Mouse (Mus musculus): Measurements from ENCODE around the gene Gm17720. TPM values are rescaled to one million over a fixed set of nuclear protein-coding genes. Genes with fewer than 3 reads are reported as not detected.

Gm17720 gene
- polyA plus RNA-seq, 2 experiments, result not detected

GRCm38 (mm10) chr8:110051208-110051607 is 51.3 kb downstream of the Gm17720 start:
- no peak for DNase-seq (ENCODE audit: low read depth in 3 of 3, low spot score in 3 of 3)
- TF ChIP-seq EP300 (IDR thresholded peaks at IDR 0.05; ENCODE audit: low read depth), result no peak
- no peak for TF ChIP-seq CTCF (IDR thresholded peaks at IDR 0.05; ENCODE audit: low read depth)
- whole genome bisulfite sequencing (ENCODE audit: insufficient replicate concordance), result 58% methylated on average over 6 of the region's 6 CpGs
- no peak overlapping the region for H3K9ac ChIP-seq (replicated peaks)
- H3K4me2 ChIP-seq (ENCODE audit: low read depth), result no peak overlapping the region
- no peaks in the 10 kb centered on the region for H3K36me3 ChIP-seq (replicated peaks; ENCODE audit: control insufficient read depth, insufficient read depth, low read depth)
- ATAC-seq (ENCODE audit: insufficient read depth), result no peak
- H3K9me3 ChIP-seq (ENCODE audit: control insufficient read depth, low read length), result no peaks in the 10 kb centered on the region
- no peaks in the 10 kb centered on the region for H3K27me3 ChIP-seq (ENCODE audit: control insufficient read depth, insufficient read depth, low read length)
- H3K4me1 ChIP-seq (replicated peaks; ENCODE audit: control insufficient read depth in 2 of 2, insufficient read depth in 2 of 2, low read length in 1 of 2), result no peaks in the 10 kb centered on the region
- H3K4me3 ChIP-seq (ENCODE audit: insufficient read depth in 1 of 2, low read depth in 2 of 2, low read length in 2 of 2), result no peak overlapping the region
- no peak overlapping the region for H3K27ac ChIP-seq

- WGBS (ENCODE audit: insufficient replicate concordance), result 49% methylated on average over 4 of the region's 4 CpGs
- Histone ChIP-seq H3K27ac (no peak overlapping the region), H3K9ac (replicated peaks) (no peak overlapping the region), H3K27me3 (ENCODE audit: control insufficient read depth, insufficient read depth, low read length) (no peaks in the 10 kb centered on the region), H3K9me3 (ENCODE audit: control insufficient read depth, low read length) (no peaks in the 10 kb centered on the region; the same call in 1 of the 2 replicates), H3K4me2 (ENCODE audit: low read depth) (no peak overlapping the region), H3K4me3 (ENCODE audit: insufficient read depth in 1 of 2, low read depth in 2 of 2, low read length in 2 of 2) (no peak overlapping the region), H3K4me1 (replicated peaks; ENCODE audit: control insufficient read depth in 2 of 2, insufficient read depth in 2 of 2, low read length in 1 of 2) (no peaks in the 10 kb centered on the region), H3K36me3 (replicated peaks; ENCODE audit: control insufficient read depth, insufficient read depth, low read depth) (no peaks in the 10 kb centered on the region)
- ATAC-seq (ENCODE audit: insufficient read depth), result no peak
- no peak for DNase-seq (ENCODE audit: low read depth in 3 of 3, low spot score in 3 of 3)
- TF ChIP-seq CTCF (IDR thresholded peaks at IDR 0.05; ENCODE audit: low read depth) (no peak), EP300 (IDR thresholded peaks at IDR 0.05; ENCODE audit: low read depth) (no peak)
Measured at GRCm38 (mm10) chr8:110040509-110040908, 62.0 kb downstream of the Gm17720 start.

- H3K36me3 ChIP-seq (replicated peaks; ENCODE audit: control insufficient read depth, insufficient read depth, low read depth), result no peaks in the 10 kb centered on the region
- H3K9ac ChIP-seq (replicated peaks), result no peak within 1 kb of the TSS
- H3K4me1 ChIP-seq (replicated peaks; ENCODE audit: control insufficient read depth in 2 of 2, insufficient read depth in 2 of 2, low read length in 1 of 2), result no peaks in the 10 kb centered on the region; a peak in 1 of 4 replicates
- TF ChIP-seq CTCF (IDR thresholded peaks at IDR 0.05; ENCODE audit: low read depth) (no peak), EP300 (IDR thresholded peaks at IDR 0.05; ENCODE audit: low read depth) (no peak)
- no peak within 1 kb of the TSS for H3K4me3 ChIP-seq (ENCODE audit: insufficient read depth in 1 of 2, low read depth in 2 of 2, low read length in 2 of 2)
- H3K9me3 ChIP-seq (ENCODE audit: control insufficient read depth, low read length), result no peaks in the 10 kb centered on the region; the same call in 1 of the 2 replicates
- WGBS (ENCODE audit: insufficient replicate concordance), result 75% methylated on average over 5 of the region's 5 CpGs
- ATAC-seq (ENCODE audit: insufficient read depth) (no peak), DNase-seq (ENCODE audit: low read depth in 3 of 3, low spot score in 3 of 3) (no peak)
- no peaks in the 10 kb centered on the region for H3K27me3 ChIP-seq (ENCODE audit: control insufficient read depth, insufficient read depth, low read length)
- H3K27ac ChIP-seq, result no peak within 1 kb of the TSS
- H3K4me2 ChIP-seq (ENCODE audit: low read depth), result no peak within 1 kb of the TSS
Measured at GRCm38 (mm10) chr8:110039659-110040058, 62.9 kb downstream of the Gm17720 start, which contains the start of gene Chst4. Chst4 (minus strand) TSS chr8:110039740.

GRCm38 (mm10) chr8:110039216-110039615 is 63.3 kb downstream of the Gm17720 start:
- no peak for TF ChIP-seq EP300 (IDR thresholded peaks at IDR 0.05; ENCODE audit: low read depth)
- no peak for TF ChIP-seq CTCF (IDR thresholded peaks at IDR 0.05; ENCODE audit: low read depth)
- Histone ChIP-seq H3K4me1 (replicated peaks; ENCODE audit: control insufficient read depth in 2 of 2, insufficient read depth in 2 of 2, low read length in 1 of 2) (no peaks in the 10 kb centered on the region; a peak in 1 of 4 replicates), H3K4me3 (ENCODE audit: insufficient read depth in 1 of 2, low read depth in 2 of 2, low read length in 2 of 2) (no peak overlapping the region), H3K4me2 (ENCODE audit: low read depth) (no peak overlapping the region), H3K9ac (replicated peaks) (no peak overlapping the region), H3K27me3 (ENCODE audit: control insufficient read depth, insufficient read depth, low read length) (no peaks in the 10 kb centered on the region), H3K27ac (no peak overlapping the region), H3K36me3 (replicated peaks; ENCODE audit: control insufficient read depth, insufficient read depth, low read depth) (no peaks in the 10 kb centered on the region), H3K9me3 (ENCODE audit: control insufficient read depth, low read length) (no peaks in the 10 kb centered on the region; the same call in 1 of the 2 replicates)
- WGBS (ENCODE audit: insufficient replicate concordance), result 32% methylated on average over 7 of the region's 7 CpGs
- DNase-seq (ENCODE audit: low read depth in 3 of 3, low spot score in 3 of 3) (no peak), ATAC-seq (ENCODE audit: insufficient read depth) (no peak)

GRCm38 (mm10) chr8:110036156-110036555 is 66.4 kb downstream of the Gm17720 start:
- Histone ChIP-seq H3K4me3 (ENCODE audit: insufficient read depth in 1 of 2, low read depth in 2 of 2, low read length in 2 of 2) (no peak overlapping the region), H3K9ac (replicated peaks) (no peak overlapping the region), H3K36me3 (replicated peaks; ENCODE audit: control insufficient read depth, insufficient read depth, low read depth) (no peaks in the 10 kb centered on the region), H3K4me1 (replicated peaks; ENCODE audit: control insufficient read depth in 2 of 2, insufficient read depth in 2 of 2, low read length in 1 of 2) (no peaks in the 10 kb centered on the region; a peak in 1 of 4 replicates), H3K9me3 (ENCODE audit: control insufficient read depth, low read length) (no peaks in the 10 kb centered on the region), H3K4me2 (ENCODE audit: low read depth) (no peak overlapping the region), H3K27me3 (ENCODE audit: control insufficient read depth, insufficient read depth, low read length) (no peaks in the 10 kb centered on the region), H3K27ac (no peak overlapping the region)
- DNase-seq (ENCODE audit: low read depth in 3 of 3, low spot score in 3 of 3) (no peak), ATAC-seq (ENCODE audit: insufficient read depth) (no peak)
- no peak for TF ChIP-seq EP300 (IDR thresholded peaks at IDR 0.05; ENCODE audit: low read depth)
- TF ChIP-seq CTCF (IDR thresholded peaks at IDR 0.05; ENCODE audit: low read depth), result no peak
- 39% methylated on average over 2 of the region's 2 CpGs for WGBS (ENCODE audit: insufficient replicate concordance)
